Mouse (Mus musculus) liver, adult (tissue): ENCODE results near the gene Ceacam20.

Source experiments
- GATA4 ChIP-seq: IDR thresholded peaks from 2 replicates; pipeline ENCODE4 v1.6.1; 2014; ENCODE audit warnings: mild to moderate bottlenecking, low read length; ENCODE audit not compliant: insufficient replicate concordance

The Ceacam20 gene

GRCm38 (mm10) chr7:19964985-19965579 lies at the start of gene Ceacam20:
Gene Ceacam20 (plus strand): TSS chr7:19965412.
- no peak for TF ChIP-seq GATA4

DNA sequence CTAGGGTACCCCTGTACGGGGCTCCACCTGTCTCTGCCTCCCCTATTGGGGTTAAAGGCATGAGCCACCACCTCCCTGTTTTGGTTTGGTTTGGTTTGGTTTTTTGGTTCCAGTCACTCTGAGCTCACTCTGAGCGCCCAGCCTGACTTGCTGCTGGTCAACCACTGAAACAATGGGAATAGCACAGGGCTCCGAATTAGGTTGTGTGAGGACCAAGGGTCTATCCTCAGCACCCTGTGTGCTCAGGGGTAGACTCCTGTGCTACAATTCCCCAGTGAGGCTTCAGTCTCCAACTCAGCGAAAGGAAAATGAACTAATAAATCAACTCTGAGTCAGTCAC lies 45.1 kb upstream of the Ceacam20 start:
- no peak for TF ChIP-seq GATA4

- TF ChIP-seq GATA4: peak; percentile 96; the same call in 1 of the 2 replicates
Measured at GRCm38 (mm10) chr7:19920506-19921261, 44.5 kb upstream of the Ceacam20 start, which contains the start of gene Pvr. Gene Pvr (minus strand): TSS chr7:19921160.

- no peak for TF ChIP-seq GATA4
Measured at GRCm38 (mm10) chr7:19923354-19923753, 41.9 kb upstream of the Ceacam20 start.

DNA sequence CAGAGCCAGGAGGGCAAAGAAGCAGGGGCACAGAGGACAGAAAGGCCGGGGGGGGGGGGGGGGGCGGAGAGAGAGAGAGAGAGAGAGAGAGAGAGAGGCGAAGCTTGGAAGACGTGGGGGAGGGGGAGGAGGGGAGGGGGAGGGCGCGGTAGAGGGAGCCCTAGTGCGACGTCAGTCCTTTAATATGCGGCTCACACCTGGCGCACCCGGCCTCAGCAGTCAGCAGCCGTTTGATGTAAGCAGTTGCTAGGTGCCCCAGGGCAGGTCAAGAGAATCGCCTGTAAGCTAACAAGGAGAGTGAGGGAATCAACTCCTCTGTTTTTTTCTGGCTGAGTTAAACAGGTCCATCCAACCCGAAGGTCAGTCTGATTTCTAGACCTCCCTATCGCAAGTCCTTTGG lies 41.4 kb upstream of the Ceacam20 start:
- no peak for TF ChIP-seq GATA4

DNA sequence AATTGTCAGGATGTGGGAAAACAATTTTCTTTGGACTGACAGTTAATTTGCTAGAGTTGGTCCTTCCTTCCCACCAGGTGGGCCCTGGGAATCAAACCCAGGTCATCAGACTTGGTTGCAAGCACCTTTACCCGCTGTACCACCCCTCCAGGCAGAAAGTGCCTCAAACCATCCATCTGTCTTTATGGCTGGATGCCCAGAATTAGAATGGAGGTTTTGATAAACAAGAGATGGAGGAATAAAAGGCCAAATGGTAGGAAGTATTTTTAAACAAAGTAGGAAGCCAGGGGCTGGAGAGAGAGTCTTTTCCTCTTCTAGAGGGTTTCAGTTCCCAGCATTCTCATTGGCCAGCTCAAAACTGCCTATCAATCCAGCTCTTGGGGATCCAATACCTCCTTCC lies 39.8 kb upstream of the Ceacam20 start:
- no peak for TF ChIP-seq GATA4

DNA sequence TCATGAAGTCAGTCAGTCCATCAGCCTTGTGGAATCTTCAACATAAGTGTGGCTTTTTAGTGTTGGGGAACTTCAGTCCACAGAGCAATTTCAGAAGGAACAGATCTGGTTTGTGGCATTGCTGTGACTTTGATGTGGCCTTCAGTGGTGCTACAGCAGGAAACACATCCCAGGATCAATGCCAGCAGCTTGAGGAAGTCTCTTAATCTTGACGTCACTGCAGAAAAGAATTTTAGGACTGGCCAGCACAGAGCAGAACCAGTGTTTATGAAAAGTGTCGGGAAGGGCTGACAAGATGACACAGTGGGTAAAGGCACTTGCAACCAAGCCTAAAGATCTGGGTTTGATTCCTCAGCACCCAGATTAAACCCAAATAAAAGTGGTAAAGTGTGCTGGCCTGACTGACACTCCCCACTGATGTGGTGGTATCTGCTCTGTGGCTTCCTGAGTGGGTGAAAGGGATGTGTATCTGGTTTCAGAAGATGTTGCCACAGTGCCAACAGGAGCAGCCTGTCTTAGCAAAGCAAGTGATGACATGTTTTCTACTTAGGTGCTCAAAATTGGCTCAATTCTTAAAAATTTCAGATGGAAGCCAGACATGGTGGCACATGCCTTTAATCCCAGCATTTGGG lies 38.2 kb upstream of the Ceacam20 start:
- peak; percentile 53; the same call in 1 of the 2 replicates for TF ChIP-seq GATA4

GRCm38 (mm10) chr7:19928486-19928885 lies 36.7 kb upstream of the Ceacam20 start:
- no peak for TF ChIP-seq GATA4

DNA sequence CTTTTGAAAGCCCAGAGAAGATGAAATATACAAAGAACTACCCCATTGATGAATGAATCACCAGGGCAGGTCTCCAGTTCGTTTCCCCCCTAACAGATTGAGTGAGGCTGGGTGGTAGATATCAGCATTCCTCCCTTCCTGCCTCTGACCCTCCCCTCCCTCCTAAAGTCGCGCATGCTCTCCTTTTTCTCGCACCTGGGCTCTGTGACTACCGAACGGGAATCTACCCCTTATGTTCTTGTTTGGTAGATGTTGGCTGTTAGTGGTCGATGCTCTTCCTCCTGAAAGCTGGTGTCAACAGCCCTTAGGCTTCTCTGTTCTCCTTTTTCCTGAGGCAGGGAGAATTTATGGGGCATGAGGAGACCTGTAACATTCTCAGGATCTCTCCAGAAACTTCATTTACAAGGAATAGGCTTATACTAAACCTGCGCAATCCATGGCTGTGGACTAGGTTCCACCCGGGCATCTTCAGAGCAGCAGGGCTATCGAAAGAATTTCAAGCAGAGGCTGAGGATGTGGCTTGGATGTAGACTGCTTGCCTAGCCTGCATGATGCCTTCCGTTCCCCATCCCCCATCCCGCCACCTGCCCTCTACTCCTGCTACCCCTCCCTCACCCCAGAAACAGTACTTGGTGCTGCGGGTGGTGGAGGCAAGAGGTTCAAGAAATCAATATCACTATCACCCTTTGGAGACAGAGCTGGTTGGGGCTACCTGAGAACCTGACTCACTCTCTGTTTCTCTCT lies 32.9 kb upstream of the Ceacam20 start:
- no peak for TF ChIP-seq GATA4

DNA sequence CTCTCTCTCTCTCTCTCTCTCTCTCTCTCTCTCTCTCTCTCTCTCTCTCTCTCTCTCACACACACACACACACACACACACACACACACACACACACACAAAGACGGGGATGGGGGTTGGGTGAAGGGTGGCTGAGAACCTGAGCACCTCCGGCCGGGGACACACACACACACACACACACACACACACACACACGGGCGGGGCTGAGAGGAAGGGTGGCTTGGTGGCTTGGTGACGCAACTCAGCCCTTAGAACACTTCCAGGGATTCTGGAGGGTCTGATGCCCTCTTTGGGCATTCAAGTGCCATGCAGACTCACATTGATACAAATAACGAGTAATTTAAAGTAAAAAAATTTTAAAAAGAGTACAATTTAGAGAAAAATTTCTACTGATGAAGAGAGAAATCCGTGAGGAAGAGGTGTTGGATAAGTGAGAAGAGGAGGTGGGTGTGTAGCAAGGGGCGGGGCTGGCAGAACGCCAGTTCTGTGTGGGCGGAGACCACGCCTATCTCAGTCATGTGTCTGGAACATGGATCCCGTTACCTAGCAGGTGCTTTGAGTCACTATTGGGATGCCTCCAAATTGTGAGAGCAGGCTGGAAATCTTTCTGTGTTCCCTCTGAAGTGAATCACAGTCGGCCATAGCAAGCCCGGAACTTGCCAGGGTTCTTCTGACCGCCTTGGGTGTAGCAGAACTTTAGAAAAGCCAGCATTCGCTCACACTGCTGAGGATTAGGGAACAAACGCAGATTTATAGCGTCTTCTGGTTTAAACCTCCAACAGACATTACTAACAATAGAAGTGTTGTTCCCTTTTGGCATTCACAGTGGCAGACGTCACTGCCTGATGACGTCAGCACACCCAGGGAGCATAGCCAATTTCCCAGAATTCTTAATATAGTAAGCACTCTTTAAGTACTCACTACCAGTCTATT lies 32.1 kb upstream of the Ceacam20 start:
- no peak for TF ChIP-seq GATA4

GRCm38 (mm10) chr7:19935171-19935751 lies 30.0 kb upstream of the Ceacam20 start:
- no peak for TF ChIP-seq GATA4

DNA sequence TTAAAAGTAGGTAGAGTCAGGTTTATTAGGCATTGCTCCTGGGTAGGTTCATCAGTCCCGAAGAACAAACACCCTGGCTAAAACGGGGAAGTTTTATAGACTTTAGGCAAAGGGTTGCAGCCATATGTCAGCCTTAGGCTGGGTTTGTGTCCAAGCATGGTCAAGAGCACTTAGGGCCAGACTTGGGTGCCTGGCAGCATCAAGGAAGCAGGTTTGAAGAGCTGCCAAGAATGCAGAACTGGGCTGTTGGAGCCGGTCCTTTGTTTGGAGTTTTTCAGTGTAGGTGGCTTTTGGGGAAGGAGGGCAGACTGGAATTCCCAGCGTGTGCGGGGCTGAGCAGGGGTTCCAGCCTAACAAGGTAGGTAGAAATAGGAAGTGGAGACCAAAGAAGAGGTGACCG lies 29.3 kb upstream of the Ceacam20 start:
- no peak for TF ChIP-seq GATA4

GRCm38 (mm10) chr7:19937229-19937821 lies 27.9 kb upstream of the Ceacam20 start:
- TF ChIP-seq GATA4: no peak
